Mouse (Mus musculus) limb, embryonic 13.5 days (tissue): ENCODE measurements at regions not wholly inside any gene's neighbourhood (a gene's known extent, or its start where the extent isn't known, plus 50 kb on each side); places are given as distances from the start of the nearest gene placed in this dataset.

Experiments used
- ATAC-seq: fragments of 200-750 bp; cut with Nextera tagmentation; 2 replicates; pipeline ENCODE4 v1.8.0; 2017; ENCODE audit warnings: low read depth, moderate number of reproducible peaks, moderate TSS enrichment; ENCODE audit not compliant: low FRiP score
- H3K27ac ChIP-seq: fragments of 300-500 bp; sonication (generic); 2 replicates; pipeline ENCODE4 v1.5.1; 2015; ENCODE audit warnings: inconsistent platforms, mild to moderate bottlenecking, moderate library complexity
- H3K27me3 ChIP-seq: fragments of 300-500 bp; sonication (generic); 2 replicates; pipeline ENCODE4 v1.6.1; 2015; ENCODE audit warnings: mild to moderate bottlenecking, inconsistent platforms
- H3K36me3 ChIP-seq: fragments of 300-500 bp; sonication (generic); 2 replicates; pipeline ENCODE4 v1.6.1; 2015; ENCODE audit warnings: inconsistent platforms, mild to moderate bottlenecking, moderate library complexity
- H3K4me1 ChIP-seq: fragments of 300-500 bp; sonication (generic); 2 replicates; pipeline ENCODE4 v1.6.1; 2015; ENCODE audit warnings: inconsistent platforms
- H3K4me2 ChIP-seq: fragments of 300-500 bp; sonication (generic); replicated peaks from 2 replicates; pipeline ENCODE4 v1.6.1; 2015; ENCODE audit warnings: inconsistent platforms, mild to moderate bottlenecking, moderate library complexity
- H3K4me3 ChIP-seq: fragments of 300-500 bp; sonication (generic); 2 replicates; pipeline ENCODE4 v1.5.1; 2015; ENCODE audit warnings: moderate library complexity, mild to moderate bottlenecking, inconsistent platforms
- H3K9ac ChIP-seq: fragments of 300-500 bp; sonication (generic); 2 replicates; pipeline ENCODE4 v1.6.1; 2015; ENCODE audit warnings: mild to moderate bottlenecking, inconsistent platforms
- H3K9me3 ChIP-seq: fragments of 300-500 bp; sonication (generic); 2 replicates; pipeline ENCODE4 v1.6.1; 2016; ENCODE audit warnings: inconsistent platforms
- WGBS: fragments of 180-500 bp; shearing (Covaris S2); methylation state at CpG from one replicate; pipeline ENCODE4 v1.1.7; 2015; 5-methylcytosine and 5-hydroxymethylcytosine counted together

DNA sequence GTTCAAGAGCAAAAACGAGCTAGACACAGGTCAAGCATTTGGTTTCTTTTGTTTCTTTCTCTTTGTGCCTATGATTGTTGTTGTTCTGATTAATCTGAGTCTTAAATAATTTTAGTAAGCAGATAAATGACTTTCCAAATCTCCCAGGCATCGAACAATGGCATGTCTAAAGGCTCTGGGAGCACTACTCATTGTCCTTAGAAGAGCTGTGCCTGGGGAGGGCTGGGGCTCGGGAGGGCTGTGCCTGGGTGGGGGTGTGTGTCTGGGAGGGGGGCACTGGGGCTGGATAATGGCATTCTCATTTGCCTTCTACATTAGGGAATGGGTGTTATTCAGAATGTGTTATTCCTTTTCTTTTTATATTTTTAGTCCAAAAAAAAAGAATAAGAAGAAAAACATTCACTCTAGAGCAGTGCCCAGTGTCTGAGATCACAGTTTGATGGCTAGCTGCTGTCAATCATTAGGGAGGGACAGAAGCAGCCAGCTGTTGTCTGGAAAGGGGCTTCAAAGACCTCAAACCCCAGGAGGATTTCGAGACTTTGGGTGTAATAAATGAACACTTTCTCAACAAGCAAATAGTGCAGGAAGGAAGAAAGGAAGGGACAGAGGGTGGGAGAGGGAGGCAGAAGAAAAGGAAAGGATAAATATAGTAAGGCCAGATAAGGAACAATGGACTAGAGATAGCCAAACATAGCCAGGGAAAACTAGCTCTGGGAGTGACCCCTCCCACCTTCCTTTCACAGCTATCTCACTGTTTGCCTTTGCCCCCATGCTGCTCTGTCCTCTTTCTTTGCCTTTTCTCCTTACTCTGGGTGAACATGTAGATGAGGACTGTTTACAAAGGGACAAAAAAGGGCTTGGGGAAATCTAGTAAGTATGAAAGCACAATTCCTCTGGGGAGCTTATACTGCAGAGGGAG lies 264.2 kb upstream of the Pcsk5 start:
- Histone ChIP-seq H3K9ac (no peak overlapping the region), H3K4me2 (no peak overlapping the region), H3K4me1 (0 out of 2 replicates have a peak, but pooled peaks cover 7% of the 10 kb centered on the region), H3K9me3 (no peaks in the 10 kb centered on the region), H3K36me3 (no peaks in the 10 kb centered on the region), H3K27me3 (peaks cover 11% of the 10 kb centered on the region), H3K4me3 (no peak overlapping the region), H3K27ac (no peak overlapping the region)
- ATAC-seq, result no peak
- WGBS, result 41% methylated on average over 4 of the region's 4 CpGs

DNA sequence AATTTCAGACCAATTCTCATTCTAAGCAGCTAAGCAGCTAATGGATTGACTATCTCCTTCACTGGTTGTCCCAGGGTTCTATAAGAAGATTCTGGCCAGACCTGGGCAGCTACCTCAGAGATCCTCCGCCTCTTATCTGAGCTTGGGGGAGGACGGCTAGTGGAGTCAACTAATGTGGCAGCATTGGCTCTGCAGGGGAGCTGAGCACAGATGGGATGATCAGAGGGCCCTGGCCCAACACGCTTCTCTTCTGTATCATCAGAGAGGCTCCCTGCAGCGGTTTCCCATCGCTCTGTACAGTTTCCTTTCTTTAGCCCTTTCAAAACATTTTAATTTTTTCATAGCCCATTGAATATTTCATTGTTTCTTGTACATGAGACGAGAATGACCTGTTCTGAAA lies 245.9 kb upstream of the Pcsk5 start:
- WGBS, result 81% methylated on average over 6 of the region's 6 CpGs
- no peak for ATAC-seq
- Histone ChIP-seq H3K4me2 (no peak overlapping the region), H3K9ac (no peak overlapping the region), H3K4me3 (no peak overlapping the region), H3K9me3 (no peaks in the 10 kb centered on the region), H3K36me3 (no peaks in the 10 kb centered on the region), H3K27ac (no peak overlapping the region), H3K4me1 (no peaks in the 10 kb centered on the region), H3K27me3 (no peaks in the 10 kb centered on the region)

DNA sequence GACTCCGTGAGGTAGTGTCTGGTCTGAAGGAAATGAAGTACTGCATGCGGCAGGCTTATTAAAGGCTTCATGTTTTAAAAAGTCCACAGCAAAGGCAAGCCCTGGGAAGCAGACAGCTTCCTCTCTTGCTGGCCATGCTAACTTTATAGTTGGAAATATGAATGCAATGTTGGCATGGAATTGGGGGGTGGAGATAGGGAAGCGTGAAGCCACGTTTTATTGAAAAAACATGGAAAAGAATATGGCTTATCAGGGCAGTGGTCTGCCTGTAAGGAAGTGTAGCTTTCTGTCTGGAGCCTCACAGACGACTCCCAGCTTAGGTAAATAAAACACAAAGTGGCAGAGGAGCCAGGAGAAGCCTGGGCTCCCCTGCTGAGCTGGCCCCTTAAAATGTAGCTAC lies 231.5 kb upstream of the Pcsk5 start:
- Histone ChIP-seq H3K36me3 (no peaks in the 10 kb centered on the region), H3K27ac (0 out of 2 replicates have a peak overlapping the region, but pooled peaks have one; percentile 16), H3K9ac (no peak overlapping the region), H3K27me3 (peaks cover 4% of the 10 kb centered on the region), H3K9me3 (no peaks in the 10 kb centered on the region), H3K4me2 (peak overlapping the region; percentile 37), H3K4me3 (no peak overlapping the region), H3K4me1 (peaks cover 15% of the 10 kb centered on the region)
- ATAC-seq, result peak; percentile 51; the same call in 1 of the 2 replicates
- 12% methylated on average over 5 of the region's 5 CpGs for WGBS

- Histone ChIP-seq H3K9ac (no peak overlapping the region), H3K27me3 (peaks cover 7% of the 10 kb centered on the region), H3K4me1 (peaks cover 15% of the 10 kb centered on the region), H3K4me3 (no peak overlapping the region), H3K27ac (0 out of 2 replicates have a peak overlapping the region, but pooled peaks have one; percentile 16), H3K36me3 (no peaks in the 10 kb centered on the region), H3K4me2 (no peak overlapping the region), H3K9me3 (no peaks in the 10 kb centered on the region)
- WGBS, result 62% methylated on average over 8 of the region's 8 CpGs
- ATAC-seq, result no peak
These were observed 230.5 kb upstream of the Pcsk5 start for GRCm38 (mm10) chr19:18067855-18068494.

DNA sequence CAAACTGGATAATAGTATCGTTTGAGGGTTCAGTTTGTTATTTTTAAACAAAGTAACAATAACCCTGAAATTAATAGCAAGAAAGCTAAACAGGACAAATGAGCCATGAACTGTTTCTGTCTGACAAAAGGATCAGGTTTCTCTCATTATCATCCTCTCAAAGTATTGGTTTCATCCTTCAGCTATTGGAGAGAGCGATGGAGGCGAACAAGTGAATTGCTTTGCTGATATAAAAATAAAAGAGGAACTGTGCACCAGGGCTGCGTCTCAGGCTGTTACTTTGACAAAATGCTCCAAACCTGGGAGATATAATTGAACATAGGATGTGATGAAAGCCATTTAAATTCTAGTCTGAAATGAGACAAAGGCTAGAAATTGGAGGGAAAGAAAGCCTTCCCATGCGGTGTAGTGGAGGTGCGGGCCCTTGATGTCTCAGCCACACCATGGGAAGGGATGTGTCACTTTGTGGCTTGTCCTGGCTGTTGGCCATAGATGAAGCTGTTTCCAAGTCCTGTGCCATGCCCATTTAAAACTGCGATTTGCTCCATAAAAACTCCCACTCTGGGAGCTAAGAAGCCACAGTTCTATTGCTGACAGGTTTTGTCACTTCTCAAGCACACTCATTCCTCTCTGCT lies 219.9 kb upstream of the Pcsk5 start:
- WGBS, result 64% methylated on average over 7 of the region's 7 CpGs
- Histone ChIP-seq H3K9me3 (no peaks in the 10 kb centered on the region), H3K36me3 (no peaks in the 10 kb centered on the region), H3K4me3 (no peak overlapping the region), H3K27me3 (peaks cover 9% of the 10 kb centered on the region; the same call in 1 of the 2 replicates), H3K9ac (no peak overlapping the region), H3K27ac (peak overlapping the region; percentile 22; the same call in 1 of the 2 replicates), H3K4me1 (peaks cover 13% of the 10 kb centered on the region), H3K4me2 (no peak overlapping the region)
- ATAC-seq, result no peak

DNA sequence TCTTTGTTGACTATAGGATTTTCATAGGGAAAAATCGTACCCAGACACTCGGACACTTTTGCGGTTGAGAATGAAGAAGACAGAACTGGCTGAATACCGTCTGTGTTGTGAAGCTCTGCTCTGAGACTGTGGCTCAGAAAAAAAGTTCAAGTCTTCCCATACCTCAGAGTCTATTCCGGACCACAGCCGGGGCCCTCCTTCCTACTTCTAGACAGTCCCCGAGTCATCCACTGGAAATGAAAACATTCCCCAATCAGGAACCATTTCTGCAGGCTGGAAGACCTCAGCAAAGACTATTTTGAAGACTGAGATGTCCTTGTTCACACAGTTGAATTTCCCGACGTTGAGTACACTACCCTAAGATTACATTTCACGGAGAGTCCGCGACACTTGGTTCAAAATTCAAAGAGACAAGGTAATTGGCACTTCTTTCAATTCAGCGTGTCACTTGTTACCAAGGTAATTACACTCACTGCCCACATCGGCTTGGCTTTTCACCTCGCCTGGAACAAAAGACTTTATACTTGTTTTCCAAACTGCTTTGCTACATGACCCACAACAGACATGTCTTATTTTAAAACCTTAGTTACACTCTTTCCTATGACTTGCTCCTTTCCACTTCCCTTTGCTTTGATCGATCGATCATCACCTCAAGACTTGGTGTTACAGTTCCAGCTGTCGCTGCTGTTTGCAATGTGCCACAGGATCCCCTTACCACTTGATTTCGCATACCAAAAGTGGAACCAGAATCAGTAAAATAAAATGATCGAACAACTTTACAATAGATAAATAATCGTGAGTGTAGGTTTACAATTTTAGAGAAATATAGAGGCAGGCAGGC lies 219.2 kb upstream of the Pcsk5 start:
- Histone ChIP-seq H3K9ac (no peak overlapping the region), H3K4me1 (peaks cover 13% of the 10 kb centered on the region), H3K27me3 (peaks cover 11% of the 10 kb centered on the region; the same call in 1 of the 2 replicates), H3K27ac (no peak overlapping the region), H3K9me3 (no peaks in the 10 kb centered on the region), H3K4me2 (no peak overlapping the region), H3K4me3 (no peak overlapping the region), H3K36me3 (no peaks in the 10 kb centered on the region)
- WGBS, result 76% methylated on average over 21 of the region's 21 CpGs
- no peak for ATAC-seq

DNA sequence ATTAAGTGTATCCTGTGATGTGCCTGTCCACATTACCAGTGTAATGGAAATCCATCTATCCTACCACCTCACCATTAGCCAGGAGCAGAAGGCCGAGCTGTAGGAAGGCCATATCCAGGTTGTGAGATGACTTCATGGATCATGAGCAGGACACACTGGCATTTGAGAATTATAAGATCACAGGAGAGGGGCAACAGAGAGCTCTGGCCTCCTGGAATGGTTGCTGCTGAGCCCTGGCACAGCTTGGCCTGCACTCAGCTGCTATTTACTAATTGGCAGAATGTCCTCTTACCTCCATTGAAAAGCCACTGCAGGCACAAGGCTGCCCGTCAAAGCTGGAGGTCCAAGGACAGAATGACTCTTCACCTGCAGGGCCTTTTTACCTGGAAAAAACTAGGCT lies 212.9 kb upstream of the Pcsk5 start:
- no peak for ATAC-seq
- H3K36me3 ChIP-seq, result no peaks in the 10 kb centered on the region
- no peaks in the 10 kb centered on the region for H3K9me3 ChIP-seq
- H3K4me3 ChIP-seq, result no peak overlapping the region
- H3K9ac ChIP-seq, result no peak overlapping the region
- H3K27ac ChIP-seq, result no peak overlapping the region
- 0 out of 2 replicates have a peak, but pooled peaks cover 3% of the 10 kb centered on the region for H3K4me1 ChIP-seq
- WGBS, result 69% methylated on average over 2 of the region's 2 CpGs
- H3K4me2 ChIP-seq, result no peak overlapping the region
- peaks cover 9% of the 10 kb centered on the region; the same call in 1 of the 2 replicates for H3K27me3 ChIP-seq

DNA sequence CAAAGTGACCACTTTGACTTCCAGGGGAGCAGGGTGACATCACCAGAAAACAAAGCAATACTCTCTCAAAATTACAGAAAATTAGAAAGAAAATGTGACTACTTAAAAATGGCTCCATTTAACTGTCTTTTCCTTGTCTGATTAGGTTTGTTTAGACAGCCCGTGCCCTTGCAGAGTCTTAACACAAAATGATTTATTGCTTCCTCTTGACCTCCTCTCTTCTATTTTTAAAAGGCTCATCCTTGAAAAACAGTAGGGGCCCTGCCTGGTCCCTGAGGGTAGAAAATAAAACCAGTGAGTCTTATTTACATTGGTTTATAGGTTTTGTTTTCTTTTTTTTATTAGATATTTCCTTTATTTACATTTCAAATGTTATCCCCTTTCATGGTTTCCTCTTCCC lies 196.8 kb upstream of the Pcsk5 start:
- no peaks in the 10 kb centered on the region for H3K36me3 ChIP-seq
- H3K27me3 ChIP-seq, result no peaks in the 10 kb centered on the region
- H3K9me3 ChIP-seq, result no peaks in the 10 kb centered on the region; the same call in 1 of the 2 replicates
- no peak overlapping the region for H3K9ac ChIP-seq
- H3K4me3 ChIP-seq, result no peak overlapping the region
- H3K4me2 ChIP-seq, result no peak overlapping the region
- H3K4me1 ChIP-seq, result no peaks in the 10 kb centered on the region
- 8% methylated on average over 1 of the region's 1 CpGs for WGBS
- no peak overlapping the region for H3K27ac ChIP-seq
- ATAC-seq, result no peak

- WGBS, result 89% methylated on average over 5 of the region's 5 CpGs
- no peak overlapping the region for H3K9ac ChIP-seq
- H3K4me1 ChIP-seq, result no peaks in the 10 kb centered on the region
These were observed 196.2 kb upstream of the Pcsk5 start for GRCm38 (mm10) chr19:18033599-18033998.

DNA sequence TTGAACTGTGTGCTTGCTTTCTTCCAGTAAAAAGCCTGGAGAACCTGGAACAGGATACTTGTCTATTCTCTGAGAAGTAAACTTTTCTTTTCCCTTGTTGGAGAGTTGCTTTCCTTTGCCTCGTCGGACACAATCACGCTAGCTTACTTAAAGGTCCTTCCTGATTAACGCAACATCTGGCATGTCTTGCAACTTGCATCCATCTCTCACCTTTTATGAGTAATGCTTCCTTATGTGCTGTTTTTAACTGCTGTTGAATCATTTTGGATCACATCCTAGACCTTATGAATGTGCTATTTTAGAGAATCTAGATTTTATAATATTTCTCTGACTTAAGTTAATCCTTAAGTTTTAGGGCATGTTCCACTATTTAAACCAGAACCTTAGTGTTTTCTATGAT lies 188.4 kb upstream of the Pcsk5 start:
- no peak overlapping the region for H3K4me3 ChIP-seq
- H3K27me3 ChIP-seq, result no peaks in the 10 kb centered on the region
- H3K9ac ChIP-seq, result no peak overlapping the region
- no peak overlapping the region for H3K27ac ChIP-seq
- no peaks in the 10 kb centered on the region for H3K9me3 ChIP-seq
- no peaks in the 10 kb centered on the region for H3K4me1 ChIP-seq
- WGBS, result 59% methylated on average over 4 of the region's 4 CpGs
- ATAC-seq, result no peak
- no peak overlapping the region for H3K4me2 ChIP-seq
- H3K36me3 ChIP-seq, result no peaks in the 10 kb centered on the region

More at GRCm38 (mm10) chr19:18033599-18033998, 196.2 kb upstream of the Pcsk5 start:
- no peaks in the 10 kb centered on the region for H3K36me3 ChIP-seq
- no peak overlapping the region for H3K4me2 ChIP-seq
- H3K27me3 ChIP-seq, result no peaks in the 10 kb centered on the region
- no peak for ATAC-seq
- no peak overlapping the region for H3K27ac ChIP-seq
- no peak overlapping the region for H3K4me3 ChIP-seq
- no peaks in the 10 kb centered on the region; the same call in 1 of the 2 replicates for H3K9me3 ChIP-seq

DNA sequence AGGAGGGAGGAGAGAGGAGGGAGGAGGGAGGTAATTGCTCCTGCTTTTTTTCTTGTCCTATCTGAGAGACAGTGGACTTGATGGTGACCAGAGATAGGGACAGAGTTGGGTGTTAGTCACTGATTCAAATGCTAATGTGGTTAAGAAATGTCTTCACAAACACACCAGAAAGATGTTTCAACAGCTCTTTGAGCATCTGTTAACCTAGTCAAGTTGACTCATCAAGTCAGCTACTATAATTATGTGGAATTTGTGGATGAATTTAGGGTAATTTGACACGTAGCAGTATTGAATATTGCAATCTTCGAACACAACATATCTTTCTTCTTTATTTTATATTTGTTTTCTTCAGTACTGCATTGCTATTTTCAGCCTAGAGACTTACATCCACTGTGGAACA lies 182.9 kb upstream of the Pcsk5 start:
- ATAC-seq, result no peak
- WGBS, result 83% methylated on average over 2 of the region's 2 CpGs
- no peak overlapping the region for H3K27ac ChIP-seq

More for the DNA sequence above, 182.9 kb upstream of the Pcsk5 start:
- H3K9ac ChIP-seq, result no peak overlapping the region
- no peaks in the 10 kb centered on the region for H3K36me3 ChIP-seq
- no peaks in the 10 kb centered on the region for H3K9me3 ChIP-seq
- no peak overlapping the region for H3K4me3 ChIP-seq
- H3K27me3 ChIP-seq, result no peaks in the 10 kb centered on the region
- no peak overlapping the region for H3K4me2 ChIP-seq
- no peaks in the 10 kb centered on the region for H3K4me1 ChIP-seq
